Mouse (Mus musculus): ENCODE measurements around the gene Dcp1b.
A peak's percentile ranks its signal among the peaks of the same experiment; 100 is the strongest.

The Dcp1b gene

GRCm38 (mm10) chr6:119175078-119175853 lies at the start of gene Dcp1b:
TSS of gene Dcp1b (plus strand) at chr6:119175253.
- peak; percentile 56 for DNase-seq (ENCODE audit: low spot score)

GRCm38 (mm10) chr6:119126991-119127390 lies 48.1 kb upstream of the Dcp1b start:
- no peak for DNase-seq (ENCODE audit: low spot score)

DNA sequence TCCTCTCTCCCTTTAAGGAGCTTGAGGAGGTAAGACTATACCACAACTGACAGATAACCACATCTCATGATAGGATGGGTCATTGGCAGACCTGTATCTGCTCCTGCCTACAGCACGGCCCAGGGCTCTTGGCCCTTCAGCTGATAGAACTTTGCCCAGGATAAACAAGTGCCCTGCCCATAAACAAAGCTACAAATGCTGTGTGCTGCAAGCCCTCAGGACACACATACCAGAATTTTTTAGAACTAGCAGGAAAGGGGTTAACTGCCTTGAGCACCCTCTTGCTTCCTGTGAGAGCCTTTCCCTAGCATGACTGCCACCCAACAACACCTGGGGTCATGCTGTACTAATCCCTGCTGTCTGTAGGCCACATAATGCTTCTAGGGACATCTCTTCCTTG lies 47.0 kb upstream of the Dcp1b start:
- no peak for DNase-seq (ENCODE audit: low spot score)

GRCm38 (mm10) chr6:119128521-119128920 lies 46.5 kb upstream of the Dcp1b start:
- no peak for DNase-seq (ENCODE audit: low spot score)

- no peak for DNase-seq (ENCODE audit: low spot score)
These were observed 45.4 kb upstream of the Dcp1b start for GRCm38 (mm10) chr6:119129664-119130063.

- DNase-seq (ENCODE audit: low spot score), result no peak
These were observed 42.8 kb upstream of the Dcp1b start for GRCm38 (mm10) chr6:119132111-119132735.

GRCm38 (mm10) chr6:119132863-119133262 lies 42.2 kb upstream of the Dcp1b start:
- no peak for DNase-seq (ENCODE audit: low spot score)

GRCm38 (mm10) chr6:119137768-119138167 lies 37.3 kb upstream of the Dcp1b start:
- DNase-seq (ENCODE audit: low spot score), result no peak

GRCm38 (mm10) chr6:119139561-119139960 lies 35.5 kb upstream of the Dcp1b start:
- DNase-seq (ENCODE audit: low spot score), result no peak

DNA sequence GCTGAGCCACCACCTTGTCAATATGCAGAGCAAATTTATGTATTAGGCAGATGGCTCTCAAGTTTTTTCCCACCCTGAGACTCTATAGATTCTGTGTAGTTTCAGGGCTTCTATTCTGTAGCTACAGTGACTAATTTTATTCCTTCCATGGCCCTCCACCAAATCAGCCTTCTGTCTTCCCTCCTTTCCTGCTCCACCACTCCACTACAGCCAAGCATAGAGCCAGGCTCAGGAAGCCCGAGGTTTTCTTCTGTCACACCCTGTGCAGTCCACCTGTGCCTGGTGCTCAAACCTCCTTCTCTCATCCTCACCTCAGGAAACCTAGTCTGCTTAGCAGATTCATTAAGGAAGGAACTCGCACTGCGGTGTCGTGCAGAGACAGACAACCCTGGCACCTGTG lies 29.9 kb upstream of the Dcp1b start:
- DNase-seq (ENCODE audit: low spot score), result no peak

- DNase-seq (ENCODE audit: low spot score), result no peak
These were observed 9.4 kb upstream of the Dcp1b start for GRCm38 (mm10) chr6:119165677-119166076.

DNA sequence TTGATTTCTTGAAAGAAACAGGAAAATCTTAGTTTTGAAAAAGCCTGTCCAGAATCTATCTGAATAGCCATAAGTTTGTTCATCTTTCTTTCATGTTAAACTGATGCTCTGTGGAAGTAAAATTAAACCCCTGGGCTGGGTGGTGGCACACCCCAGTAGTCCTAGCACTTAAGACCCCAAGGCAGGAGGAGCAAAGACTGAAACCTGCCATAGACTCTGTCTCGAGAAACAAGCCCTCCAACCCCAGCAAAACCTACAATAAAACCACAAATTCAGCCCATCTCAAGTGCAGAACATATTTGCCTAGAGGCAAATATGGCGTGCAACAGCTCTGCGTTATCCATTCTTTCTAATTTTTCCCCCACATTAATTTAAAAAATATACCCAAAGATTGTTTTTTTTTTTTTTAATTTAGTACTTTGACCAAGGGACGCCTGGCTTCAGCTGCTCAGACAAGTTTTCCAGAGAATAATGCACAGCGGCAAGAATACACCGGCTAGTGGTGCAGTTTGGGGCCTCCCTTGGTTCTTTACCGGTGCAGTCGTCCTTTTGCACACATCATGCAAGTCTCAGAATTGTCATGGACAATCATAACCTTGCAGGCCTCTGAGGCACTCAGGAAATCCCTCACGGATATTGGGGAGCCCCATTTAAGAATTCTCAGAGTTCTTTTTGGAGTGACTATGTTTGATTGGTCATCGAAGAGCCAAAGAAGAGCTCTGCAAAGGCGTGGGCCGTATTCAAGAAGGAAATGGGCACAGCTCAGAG lies 562 bp upstream of the Dcp1b start:
- DNase-seq (ENCODE audit: low spot score), result no peak

DNA sequence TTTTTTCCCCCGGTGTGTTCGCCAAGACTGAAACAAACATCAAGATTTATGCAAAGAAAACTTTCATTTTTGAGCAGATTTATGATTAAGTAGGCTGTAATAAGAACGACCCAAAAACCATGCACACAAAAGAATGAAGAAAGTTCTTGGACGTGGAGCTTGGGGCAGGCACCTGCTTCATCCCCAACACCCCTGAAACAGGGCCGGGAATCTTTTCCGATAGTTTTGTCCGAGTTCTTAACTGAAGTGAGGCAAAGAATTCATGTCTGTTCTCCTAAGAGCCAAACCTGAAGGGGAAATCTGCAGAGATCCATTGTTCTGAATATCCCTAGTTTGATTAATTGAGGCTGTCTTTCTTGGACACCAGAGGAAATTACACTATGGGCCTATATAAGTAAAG lies 1.1 kb downstream of the Dcp1b start:
- no peak for DNase-seq (ENCODE audit: low spot score)

DNA sequence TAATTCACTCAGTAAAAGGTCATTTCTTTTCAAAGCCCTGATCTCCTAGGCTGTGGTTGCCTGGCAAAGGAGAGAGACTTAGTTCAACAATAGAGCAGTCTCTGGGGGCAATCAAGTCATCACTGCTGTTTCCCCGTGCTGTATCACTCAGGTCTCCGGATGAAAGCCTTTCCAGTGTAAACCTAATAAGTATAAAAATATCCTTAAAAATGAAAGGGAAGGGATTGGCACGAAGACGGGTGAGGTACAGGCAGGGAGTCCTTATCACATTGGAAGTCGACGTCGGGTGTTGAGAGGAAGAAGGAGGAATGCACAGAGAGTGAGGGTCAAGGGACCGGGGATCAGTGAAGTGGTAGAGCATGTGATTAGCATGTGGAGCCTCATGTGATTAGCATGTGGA lies 2.0 kb downstream of the Dcp1b start:
- no peak for DNase-seq (ENCODE audit: low spot score)

DNA sequence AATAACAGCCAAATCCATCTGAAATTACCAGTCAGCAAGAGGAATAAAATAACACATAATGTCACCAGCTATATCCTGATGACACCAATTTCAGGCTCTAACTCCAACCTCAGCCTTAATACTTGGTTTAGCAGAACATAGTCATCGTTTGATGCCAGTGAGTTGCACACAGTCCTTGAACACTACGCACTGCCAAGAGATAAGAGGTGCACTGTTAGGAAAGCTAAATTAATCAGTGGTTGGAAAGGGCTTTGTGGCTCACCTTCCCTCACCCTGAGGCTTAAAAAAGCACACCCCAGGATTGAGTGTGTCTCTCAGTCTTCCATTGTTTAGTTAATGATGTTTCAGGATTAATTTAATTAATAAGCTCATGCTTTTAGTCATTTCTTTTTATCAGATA lies 5.1 kb downstream of the Dcp1b start:
- no peak for DNase-seq (ENCODE audit: low spot score)

DNA sequence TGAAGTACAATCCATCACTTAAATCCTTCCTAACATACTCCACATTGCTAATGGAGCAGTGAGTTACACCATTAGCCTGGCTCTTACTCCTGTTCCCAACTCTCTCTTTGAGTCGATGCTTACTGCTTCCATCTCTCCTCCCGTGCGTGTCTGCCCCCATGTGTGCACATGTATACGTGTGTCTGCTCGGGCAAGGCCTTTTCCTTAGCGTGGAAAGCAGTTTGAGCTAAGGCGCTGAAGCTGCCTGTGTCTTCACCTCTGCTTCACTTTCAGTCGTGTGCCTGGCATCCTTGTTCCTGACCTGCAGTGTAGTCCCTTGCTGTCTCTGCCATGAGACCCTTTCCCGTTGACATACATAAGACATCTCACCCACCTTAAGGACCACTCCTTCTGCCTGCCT lies 7.2 kb downstream of the Dcp1b start:
- DNase-seq (ENCODE audit: low spot score), result no peak

DNA sequence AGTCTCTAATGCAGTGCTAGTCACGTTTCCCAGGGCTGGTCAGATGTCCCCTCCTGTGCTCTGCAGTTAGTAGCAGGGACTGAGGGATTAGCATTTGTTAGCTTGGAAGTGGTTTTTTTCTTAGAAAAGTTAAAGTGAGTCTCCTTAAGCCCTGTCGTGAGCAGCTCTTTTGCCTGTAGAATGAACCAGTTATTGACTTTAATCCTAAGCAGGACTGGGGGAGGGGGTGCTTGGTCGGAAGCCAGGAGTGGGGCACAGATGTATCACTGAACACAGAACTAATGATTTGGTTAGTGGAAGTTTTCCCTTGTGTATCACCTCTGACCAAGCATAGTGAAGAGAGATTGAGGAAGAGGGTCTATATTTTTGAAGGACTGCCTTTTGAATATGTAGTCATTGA lies 8.7 kb downstream of the Dcp1b start:
- DNase-seq (ENCODE audit: low spot score), result no peak

DNA sequence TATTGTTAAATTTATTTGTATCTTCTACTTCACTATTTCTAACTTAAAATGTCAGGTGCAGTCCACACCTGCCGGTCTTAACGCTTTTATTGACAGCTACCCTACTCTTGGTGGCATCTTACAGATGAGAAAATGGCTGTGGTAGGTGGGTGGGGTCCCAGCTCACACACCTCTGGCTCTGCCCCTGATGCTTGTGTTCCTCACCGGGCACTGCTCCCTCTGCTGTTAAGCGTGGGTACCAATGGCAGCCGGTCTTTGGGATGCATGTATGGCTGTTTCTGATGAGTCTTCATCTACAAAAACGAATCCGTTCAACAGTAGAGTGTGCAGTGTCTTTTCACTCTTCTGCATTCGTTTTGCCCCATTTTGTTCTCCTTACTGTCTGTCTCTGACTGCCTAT lies 11.6 kb downstream of the Dcp1b start:
- no peak for DNase-seq (ENCODE audit: low spot score)

GRCm38 (mm10) chr6:119187631-119188030 lies 12.6 kb downstream of the Dcp1b start:
- DNase-seq (ENCODE audit: low spot score), result no peak

GRCm38 (mm10) chr6:119191478-119191877 lies 16.4 kb downstream of the Dcp1b start:
- no peak for DNase-seq (ENCODE audit: low spot score)

DNA sequence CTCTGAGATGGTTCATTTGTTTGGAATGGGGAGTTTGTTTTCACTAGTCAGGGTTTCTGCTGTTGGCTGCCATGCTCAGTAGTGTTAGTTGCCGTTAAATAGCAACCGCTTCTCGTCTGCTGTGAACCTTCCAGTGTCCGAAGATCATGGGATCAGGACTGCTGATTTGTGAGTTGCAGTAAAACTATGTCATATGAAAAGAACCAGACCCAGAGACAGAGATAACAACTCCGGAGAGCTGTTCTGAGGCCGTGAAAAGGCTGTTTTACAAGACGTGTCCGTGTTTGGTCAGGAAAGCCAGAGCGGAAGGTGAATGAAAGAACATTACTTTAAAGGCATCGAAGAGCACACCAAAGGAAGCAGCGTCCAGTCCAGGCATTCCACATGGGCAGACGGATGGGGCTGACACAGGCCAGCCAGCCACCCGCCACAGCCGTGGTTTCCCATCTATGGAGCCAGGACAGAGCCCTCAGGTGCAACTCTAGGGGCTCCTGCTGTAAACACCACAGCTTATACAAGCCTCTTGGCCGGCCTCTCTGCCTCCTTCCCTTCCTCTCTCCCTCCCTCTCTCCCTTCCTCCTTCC lies 18.6 kb downstream of the Dcp1b start:
- no peak for DNase-seq (ENCODE audit: low spot score)

- DNase-seq (ENCODE audit: low spot score), result no peak
These were observed 19.1 kb downstream of the Dcp1b start for GRCm38 (mm10) chr6:119194161-119194560.

DNA sequence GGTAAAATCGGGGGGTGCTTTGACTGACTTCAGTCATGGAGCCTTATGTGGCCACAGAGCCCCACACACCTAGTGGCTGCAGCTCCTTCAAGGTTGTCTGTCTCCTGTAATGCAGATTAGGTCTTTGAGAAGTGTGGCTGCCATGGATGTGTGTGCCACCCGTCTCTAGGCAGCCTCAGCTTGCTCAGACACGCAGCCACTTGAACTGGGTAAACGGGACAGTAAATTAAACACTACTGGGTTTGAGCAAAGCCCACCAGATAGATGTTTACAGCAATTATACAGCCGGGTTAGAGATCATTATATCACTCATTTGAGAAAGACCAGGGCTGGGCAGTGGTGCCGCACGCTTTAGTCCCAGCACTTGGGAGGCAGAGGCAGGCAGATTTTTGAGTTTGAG lies 19.5 kb downstream of the Dcp1b start:
- DNase-seq (ENCODE audit: low spot score), result no peak

All from layer of hippocampus, adult 9-10 months (tissue).